Mouse (Mus musculus) adrenal gland, adult 18-20 months (tissue): ENCODE measurements at regions not wholly inside any gene's neighbourhood (a gene's known extent, or its start where the extent isn't known, plus 50 kb on each side); places are given as distances from the start of the nearest gene placed in this dataset.

Experiments
- DNase-seq, 2 experiments: peaks; one replicate each; pipeline ENCODE4 v3.0.0; 2021 to 2022; ENCODE audit warnings: low spot score in 2 of 2
- microRNA-seq, 2 experiments: library from miRNA; unstranded; fragments of <30 nt; microRNA quantifications; one replicate each; pipeline ENCODE4 v1.2.0; 2021; ENCODE audit warnings: borderline number of aligned reads in 2 of 2

- DNase-seq = no peak
Observed at GRCm38 (mm10) chr7:139741246-139741903, 57.8 kb upstream of the Cfap46 start.

DNA sequence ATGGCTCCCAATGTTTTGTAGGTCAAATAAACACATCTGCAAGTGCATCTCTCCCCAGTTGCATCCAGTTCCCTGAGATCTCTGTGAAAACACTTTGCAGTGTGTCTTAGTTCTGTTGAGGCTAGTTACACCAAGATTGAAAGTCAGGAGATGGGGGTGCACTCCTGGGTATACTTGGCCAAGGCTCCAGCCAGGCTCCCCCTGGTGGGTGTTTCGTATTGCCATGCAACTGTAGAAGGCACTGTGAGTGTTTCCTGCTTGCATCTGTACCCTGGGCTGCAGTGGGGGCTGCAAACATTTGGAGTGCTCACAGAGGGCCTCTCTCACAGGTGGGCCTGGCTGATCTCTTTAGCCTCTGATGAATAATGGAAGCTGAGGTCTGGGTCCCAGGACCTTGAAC, 63.2 kb upstream of the Cfap46 start:
- peak in 1 of 2 experiments; percentile 24 for DNase-seq

DNA sequence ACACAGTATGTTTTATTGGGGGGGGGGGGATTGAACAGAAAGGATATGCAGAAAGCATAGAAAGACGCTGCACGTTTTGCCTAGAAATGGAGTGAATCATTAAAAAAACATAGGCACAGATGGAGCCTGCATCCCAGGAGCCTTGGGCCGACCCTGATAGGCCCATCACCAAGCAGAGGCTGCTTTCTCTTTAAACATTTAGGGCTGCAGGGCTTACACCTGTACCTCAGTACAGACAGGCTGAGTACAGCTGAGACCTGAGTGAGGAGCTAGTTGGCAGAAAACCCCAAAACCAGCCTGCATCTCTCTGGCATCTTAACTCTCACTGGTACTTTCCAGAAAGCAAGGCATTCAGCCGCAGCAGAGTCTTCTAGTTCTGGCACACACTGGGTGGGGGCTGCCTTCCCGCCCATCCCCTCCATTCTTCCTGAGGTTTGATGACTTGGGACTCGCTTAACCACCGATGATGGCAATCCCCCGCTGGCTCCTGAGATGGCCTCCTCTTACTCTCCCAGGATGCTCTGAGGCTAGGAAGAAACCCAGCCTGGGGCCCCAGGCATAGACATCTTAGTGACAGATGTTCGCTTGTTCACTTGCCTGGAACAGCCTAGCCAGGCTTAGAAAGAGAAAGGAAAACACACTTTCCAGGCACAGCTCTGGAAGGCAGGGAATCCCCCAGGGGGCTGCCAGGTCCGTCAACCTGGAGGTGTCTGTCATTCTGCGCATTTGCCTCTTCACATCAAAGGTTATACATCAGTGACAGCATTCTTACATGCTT, 63.9 kb upstream of the Cfap46 start:
- no peak for DNase-seq

GRCm38 (mm10) chr7:139755004-139755403, 71.4 kb upstream of the Cfap46 start:
- no peak for DNase-seq

- no peak for DNase-seq
Observed at GRCm38 (mm10) chr7:139762522-139762921, 71.5 kb upstream of the Adgra1 start.

DNA sequence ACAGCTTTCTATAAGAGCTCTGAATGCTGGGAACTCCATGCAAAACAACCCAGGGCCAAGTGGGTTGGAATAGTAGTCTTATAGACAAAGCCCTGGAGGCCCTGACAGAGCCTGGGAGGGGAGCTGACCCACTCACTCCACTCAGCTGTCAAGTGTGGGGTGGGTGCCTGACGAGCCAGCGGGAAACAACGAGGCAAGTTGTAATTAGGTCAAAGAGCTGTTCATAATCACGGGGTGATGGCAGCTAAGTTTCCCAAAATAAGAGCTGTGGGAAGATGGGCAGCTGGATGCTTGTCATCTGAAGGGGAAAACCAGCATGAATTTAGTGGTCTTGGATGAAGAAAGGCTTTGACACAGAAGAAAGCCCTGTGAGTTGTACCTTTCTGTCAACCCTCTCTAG, 70.7 kb upstream of the Adgra1 start:
- no peak for DNase-seq

DNA sequence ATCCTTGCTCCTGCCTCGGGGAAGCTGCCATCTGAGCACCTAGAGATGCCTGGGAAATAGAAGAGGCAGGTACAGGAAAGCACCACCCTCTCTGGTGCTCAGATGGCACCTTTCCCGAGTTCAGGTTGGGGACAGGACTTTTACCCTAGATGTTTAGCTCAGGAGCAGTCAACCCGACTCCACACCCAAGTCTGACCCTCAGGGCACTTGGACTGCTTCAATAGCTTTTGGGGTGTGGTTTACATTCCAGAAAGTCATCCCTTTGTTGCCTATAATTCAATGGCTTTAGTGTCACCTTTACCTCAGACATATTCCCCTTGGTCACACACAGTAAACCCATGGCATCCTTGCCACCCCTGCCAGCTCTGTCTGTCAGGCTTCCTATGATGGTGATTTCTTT, 67.7 kb upstream of the Adgra1 start:
- DNase-seq = no peak

- DNase-seq = no peak
Observed at GRCm38 (mm10) chr7:139769167-139769566, 64.8 kb upstream of the Adgra1 start.

GRCm38 (mm10) chr7:139777243-139777642, 56.7 kb upstream of the Adgra1 start:
- DNase-seq = no peak

GRCm38 (mm10) chr7:139779876-139780275, 54.1 kb upstream of the Adgra1 start:
- no peak for DNase-seq

DNA sequence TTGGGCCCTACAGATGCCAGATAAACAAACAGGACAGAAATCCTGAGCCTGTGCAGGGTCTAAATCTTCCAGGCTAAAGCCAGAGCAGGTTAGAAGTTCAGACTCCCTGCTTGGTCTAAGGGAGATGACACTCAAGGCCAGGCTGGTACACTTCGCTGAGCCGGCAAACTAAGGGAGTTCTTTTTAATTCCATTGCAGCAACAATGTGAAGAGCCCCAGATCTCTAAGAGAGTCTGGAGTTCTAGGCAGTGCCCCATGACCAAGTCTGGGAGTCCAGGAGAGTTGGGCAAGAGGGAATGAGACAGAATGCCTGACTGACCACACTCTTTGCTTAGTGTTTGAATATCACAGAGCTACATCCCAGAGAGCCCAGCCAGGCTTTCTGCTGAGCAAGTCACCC, 52.5 kb upstream of the Adgra1 start:
- DNase-seq = no peak

Small RNA genes in the stretch of these regions (microRNA-seq; reads per million reads assigned to microRNA genes)
- 0 reads per million in 2 experiments for gene Mir6401
